Mouse (Mus musculus) kidney, embryonic 16.5 days (tissue): ENCODE measurements around the gene Cs. TPM values are rescaled to one million over a fixed set of nuclear protein-coding genes. Genes with fewer than 3 reads are reported as not detected.

Source experiments
- ATAC-seq: fragments of 200-750 bp; cut with Nextera tagmentation; 2 replicates; pipeline ENCODE4 v1.8.0; 2017; ENCODE audit warnings: moderate TSS enrichment; ENCODE audit not compliant: low FRiP score, low TSS enrichment
- H3K27ac ChIP-seq: fragments of 300-500 bp; sonication (generic); 2 replicates; pipeline ENCODE4 v1.5.1; 2014; ENCODE audit warnings: low read length
- H3K27me3 ChIP-seq: fragments of 300-500 bp; sonication (generic); 2 replicates; pipeline ENCODE4 v1.6.1; 2014; ENCODE audit warnings: low read length, control low read depth, mixed read lengths; ENCODE audit not compliant: insufficient read depth
- H3K36me3 ChIP-seq: fragments of 300-500 bp; sonication (generic); 2 replicates; pipeline ENCODE4 v1.6.1; 2014; ENCODE audit warnings: low read length, control low read depth, mixed read lengths; ENCODE audit not compliant: insufficient read depth
- H3K4me1 ChIP-seq: fragments of 300-500 bp; sonication (generic); 2 replicates; pipeline ENCODE4 v1.6.1; 2014; ENCODE audit warnings: low read length, control low read depth, mixed read lengths; ENCODE audit not compliant: insufficient read depth
- H3K4me2 ChIP-seq: fragments of 300-500 bp; sonication (generic); replicated peaks from 2 replicates; pipeline ENCODE4 v1.6.1; 2014; ENCODE audit warnings: low read depth, low read length
- H3K4me3 ChIP-seq: fragments of 300-500 bp; sonication (generic); 2 replicates; pipeline ENCODE4 v1.5.1; 2014; ENCODE audit warnings: mild to moderate bottlenecking, low read length
- H3K9ac ChIP-seq: fragments of 300-500 bp; sonication (generic); replicated peaks from 2 replicates; pipeline ENCODE4 v1.6.1; 2014; ENCODE audit warnings: low read length
- H3K9me3 ChIP-seq: fragments of 300-500 bp; sonication (generic); 2 replicates; pipeline ENCODE4 v1.6.1; 2016; ENCODE audit warnings: low read length, control low read depth
- WGBS: fragments of 180-500 bp; shearing (Covaris S2); extraction: QIAGEN DNeasy Blood & Tissue Kit; methylation state at CpG from one replicate; pipeline ENCODE4 v1.1.7; 2014; 5-methylcytosine and 5-hydroxymethylcytosine counted together
- polyA plus RNA-seq: library from polyadenylated mRNA; unstranded; fragments of >200 nt; fragmentation: Nextera tagmentation; extraction: Ambion mirVana; gene quantifications from 2 replicates; pipeline ENCODE4 v1.2.1, GENCODE M21; 2015

Gene Cs
- polyA plus RNA-seq, 1 experiment from 2014 or later: 244 TPM

DNA sequence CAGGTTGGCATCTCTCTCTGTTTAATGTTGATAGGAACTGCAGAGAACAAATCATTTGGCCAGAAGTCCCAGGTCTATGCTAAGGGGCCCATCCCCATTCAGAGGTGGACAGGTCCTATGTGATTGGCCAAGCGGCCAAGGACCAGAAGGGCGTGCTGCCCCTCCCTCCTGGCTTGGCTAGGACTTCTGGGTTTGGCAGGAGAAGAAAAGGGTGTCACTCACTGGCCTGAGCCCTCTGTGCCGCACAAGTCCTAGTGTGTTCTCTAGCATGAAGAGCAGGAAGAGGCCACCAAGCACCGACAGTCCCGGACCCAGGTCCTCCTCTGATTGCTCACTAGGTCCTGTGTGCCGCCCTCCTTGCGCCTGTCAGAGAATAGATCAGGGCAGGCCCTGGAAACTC lies 59.9 kb downstream of the Cs start:
- no peak overlapping the region for H3K4me3 ChIP-seq
- no peak overlapping the region for H3K4me2 ChIP-seq
- 59% methylated on average over 7 of the region's 7 CpGs for WGBS
- peaks cover 10% of the 10 kb centered on the region for H3K4me1 ChIP-seq
- no peaks in the 10 kb centered on the region for H3K9me3 ChIP-seq
- H3K36me3 ChIP-seq: peaks cover 15% of the 10 kb centered on the region
- ATAC-seq: no peak
- H3K27me3 ChIP-seq: no peaks in the 10 kb centered on the region
- no peak overlapping the region for H3K27ac ChIP-seq
- H3K9ac ChIP-seq: no peak overlapping the region

DNA sequence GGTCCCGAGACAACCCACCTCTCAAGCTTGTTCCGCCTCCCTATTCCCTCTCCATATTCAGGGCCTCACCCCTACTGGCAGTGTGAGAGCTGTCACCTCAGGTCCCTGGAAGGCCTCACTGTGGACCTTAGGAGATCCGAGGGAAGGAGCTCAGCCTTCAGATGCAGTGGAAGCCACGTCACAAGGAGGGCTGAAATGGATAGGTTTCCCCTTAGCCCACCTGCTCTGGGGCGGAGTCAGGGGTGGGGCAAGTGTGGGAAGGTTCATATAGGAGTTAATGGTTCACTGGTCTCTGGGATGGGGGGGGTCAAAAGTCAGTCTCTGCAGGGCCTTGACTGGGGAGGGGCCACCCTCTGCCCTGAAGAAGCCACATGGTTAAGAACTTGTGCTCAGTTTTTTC lies 62.8 kb downstream of the Cs start:
- Histone ChIP-seq H3K4me2 (peak overlapping the region; percentile 31), H3K9me3 (no peaks in the 10 kb centered on the region), H3K4me1 (peaks cover 10% of the 10 kb centered on the region), H3K4me3 (peak overlapping the region; percentile 25), H3K36me3 (peaks cover 6% of the 10 kb centered on the region; the same call in 1 of the 2 replicates), H3K27me3 (no peaks in the 10 kb centered on the region), H3K27ac (peak overlapping the region; percentile 59), H3K9ac (0 out of 2 replicates have a peak overlapping the region, but pooled peaks have one; percentile 25)
- WGBS: 22% methylated on average over 5 of the region's 5 CpGs
- peak; percentile 79 for ATAC-seq

DNA sequence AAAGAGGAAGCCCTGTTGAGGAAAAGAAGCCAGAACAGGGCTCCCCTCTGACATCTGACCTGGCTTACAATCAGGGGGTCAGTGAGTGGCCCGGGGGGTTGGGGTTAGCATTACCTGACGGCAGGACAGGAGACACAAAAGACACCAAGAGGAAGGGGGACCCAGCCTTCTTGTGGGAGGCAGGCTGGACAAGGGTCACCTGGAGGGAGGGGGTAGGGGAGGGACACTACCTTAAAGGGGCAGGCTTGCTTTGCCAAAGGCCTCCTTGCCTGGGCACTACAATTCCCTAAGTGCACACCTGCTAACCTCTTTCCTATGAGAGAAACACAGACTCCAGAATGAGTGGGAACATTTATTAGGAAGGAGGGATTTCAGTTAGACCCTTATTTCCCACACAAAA lies 63.5 kb downstream of the Cs start, which contains the start of gene Slc39a5:
Gene Slc39a5 (minus strand): TSS at position 174 of the 400 bp plus-strand sequence.
- Histone ChIP-seq H3K4me3 (peak within 1 kb of the TSS; percentile 25), H3K27me3 (no peaks in the 10 kb centered on the region), H3K9me3 (no peaks in the 10 kb centered on the region), H3K36me3 (peaks cover 12% of the 10 kb centered on the region; the same call in 1 of the 2 replicates), H3K27ac (peak within 1 kb of the TSS; percentile 59), H3K4me2 (peak within 1 kb of the TSS; percentile 31), H3K9ac (peak within 1 kb of the TSS; percentile 25), H3K4me1 (peaks cover 10% of the 10 kb centered on the region)
- ATAC-seq: no peak
- 7% methylated on average over 2 of the region's 2 CpGs for WGBS

DNA sequence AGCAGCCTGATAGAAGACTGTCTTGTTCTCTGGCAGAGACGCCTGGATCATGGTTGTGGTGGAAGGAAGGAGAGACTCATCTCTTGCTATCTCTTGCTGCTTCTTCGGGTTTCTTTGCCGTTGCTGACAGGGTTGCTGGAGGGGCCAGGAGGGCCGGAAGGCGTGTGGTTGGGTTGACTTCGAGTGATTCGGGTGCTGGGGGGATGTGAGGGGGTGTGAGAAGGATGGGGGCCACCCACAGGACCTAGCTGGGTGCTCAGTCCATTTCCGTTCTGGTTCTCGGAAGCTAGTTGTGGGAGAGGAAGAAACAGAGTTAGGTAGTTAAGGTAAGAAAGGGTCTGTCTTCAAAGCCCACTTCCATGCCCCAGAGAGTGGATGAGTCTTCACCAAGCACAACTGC lies 64.1 kb downstream of the Cs start:
- no peak for ATAC-seq

DNA sequence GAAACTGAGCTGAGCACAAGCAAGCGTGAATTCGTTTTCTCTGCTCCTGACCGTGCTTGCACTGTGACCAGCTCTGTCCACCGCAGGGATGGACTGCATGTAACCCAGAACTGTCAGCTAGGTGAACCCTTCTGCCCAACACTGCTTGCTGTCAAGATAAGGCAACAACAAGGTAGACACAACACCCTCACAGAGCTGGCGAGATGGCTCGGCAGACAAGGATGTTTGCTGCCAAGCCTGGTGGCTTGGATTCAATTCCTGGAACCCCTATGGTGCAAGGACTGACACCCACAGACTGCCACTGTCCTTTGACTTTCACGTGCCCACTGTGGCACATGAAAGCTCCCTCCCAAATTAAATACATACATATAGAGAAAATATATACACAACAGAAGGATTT lies 66.4 kb downstream of the Cs start:
- H3K4me2 ChIP-seq: no peak overlapping the region
- no peaks in the 10 kb centered on the region for H3K9me3 ChIP-seq
- no peak overlapping the region for H3K9ac ChIP-seq
- no peak overlapping the region for H3K27ac ChIP-seq
- H3K4me3 ChIP-seq: no peak overlapping the region
- 84% methylated on average over 7 of the region's 7 CpGs for WGBS
- no peaks in the 10 kb centered on the region for H3K27me3 ChIP-seq
- peaks cover 10% of the 10 kb centered on the region for H3K36me3 ChIP-seq
- H3K4me1 ChIP-seq: peaks cover 12% of the 10 kb centered on the region
- ATAC-seq: no peak

More for the DNA sequence above, 64.1 kb downstream of the Cs start:
- H3K9ac ChIP-seq: no peak overlapping the region; the same call in 1 of the 2 replicates
- H3K27ac ChIP-seq: no peak overlapping the region
- WGBS: 77% methylated on average over 9 of the region's 9 CpGs
- H3K4me2 ChIP-seq: no peak overlapping the region
- H3K27me3 ChIP-seq: no peaks in the 10 kb centered on the region
- peaks cover 10% of the 10 kb centered on the region for H3K36me3 ChIP-seq
- H3K4me1 ChIP-seq: peaks cover 10% of the 10 kb centered on the region
- no peaks in the 10 kb centered on the region for H3K9me3 ChIP-seq
- no peak overlapping the region for H3K4me3 ChIP-seq

DNA sequence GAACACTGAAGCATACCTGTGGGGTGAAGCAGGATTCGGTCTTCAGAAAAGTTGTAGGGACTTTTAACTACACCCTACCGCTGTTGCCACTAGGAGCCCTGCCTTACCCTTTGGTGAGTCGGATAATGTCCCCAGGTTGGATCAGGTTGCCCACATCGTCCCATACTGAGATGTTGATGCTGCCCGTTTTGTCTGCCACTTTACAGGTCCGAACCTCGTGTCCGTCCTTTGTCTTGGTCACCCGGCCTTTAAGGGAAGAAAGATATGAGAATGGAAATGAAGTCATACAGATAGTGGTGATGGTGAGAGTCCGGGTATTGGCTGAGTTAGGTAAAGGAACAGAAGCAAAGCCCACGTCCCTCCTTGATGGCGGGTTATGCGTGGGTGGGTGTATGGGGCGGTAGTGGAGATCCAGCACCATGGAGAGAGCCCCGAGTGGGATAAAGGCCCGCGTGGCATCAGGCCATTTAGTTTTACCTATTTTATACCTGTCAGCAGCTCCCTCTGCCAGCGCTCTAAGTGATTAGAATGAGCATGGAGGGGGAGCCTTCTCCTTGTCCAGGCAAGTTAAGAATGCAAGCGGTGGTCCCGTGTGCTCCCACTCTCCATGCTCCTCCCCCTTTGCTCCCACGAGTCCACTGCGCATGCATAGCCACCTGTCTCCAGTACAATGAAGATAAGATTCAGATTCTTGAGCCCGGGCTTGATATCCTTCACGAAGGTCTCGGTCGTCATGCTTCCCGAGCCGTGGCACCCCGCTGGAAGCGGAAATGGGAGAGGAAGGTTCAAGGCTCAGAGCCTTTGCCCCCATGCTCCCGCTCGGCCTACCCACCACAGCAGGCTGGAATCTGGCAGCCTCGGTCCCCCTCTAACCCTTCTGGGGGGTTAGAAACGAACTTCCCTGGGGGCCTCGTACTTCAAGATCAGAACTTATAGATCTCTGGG lies 71.3 kb downstream of the Cs start:
- Histone ChIP-seq H3K27me3 (no peaks in the 10 kb centered on the region), H3K9me3 (no peaks in the 10 kb centered on the region), H3K36me3 (peaks cover 10% of the 10 kb centered on the region), H3K27ac (peak overlapping the region; percentile 67), H3K4me1 (peaks cover 32% of the 10 kb centered on the region), H3K9ac (peak overlapping the region; percentile 77), H3K4me3 (peak overlapping the region; percentile 99), H3K4me2 (peak overlapping the region; percentile 96)
- 17% methylated on average over 35 of the region's 35 CpGs for WGBS
- ATAC-seq: no peak

DNA sequence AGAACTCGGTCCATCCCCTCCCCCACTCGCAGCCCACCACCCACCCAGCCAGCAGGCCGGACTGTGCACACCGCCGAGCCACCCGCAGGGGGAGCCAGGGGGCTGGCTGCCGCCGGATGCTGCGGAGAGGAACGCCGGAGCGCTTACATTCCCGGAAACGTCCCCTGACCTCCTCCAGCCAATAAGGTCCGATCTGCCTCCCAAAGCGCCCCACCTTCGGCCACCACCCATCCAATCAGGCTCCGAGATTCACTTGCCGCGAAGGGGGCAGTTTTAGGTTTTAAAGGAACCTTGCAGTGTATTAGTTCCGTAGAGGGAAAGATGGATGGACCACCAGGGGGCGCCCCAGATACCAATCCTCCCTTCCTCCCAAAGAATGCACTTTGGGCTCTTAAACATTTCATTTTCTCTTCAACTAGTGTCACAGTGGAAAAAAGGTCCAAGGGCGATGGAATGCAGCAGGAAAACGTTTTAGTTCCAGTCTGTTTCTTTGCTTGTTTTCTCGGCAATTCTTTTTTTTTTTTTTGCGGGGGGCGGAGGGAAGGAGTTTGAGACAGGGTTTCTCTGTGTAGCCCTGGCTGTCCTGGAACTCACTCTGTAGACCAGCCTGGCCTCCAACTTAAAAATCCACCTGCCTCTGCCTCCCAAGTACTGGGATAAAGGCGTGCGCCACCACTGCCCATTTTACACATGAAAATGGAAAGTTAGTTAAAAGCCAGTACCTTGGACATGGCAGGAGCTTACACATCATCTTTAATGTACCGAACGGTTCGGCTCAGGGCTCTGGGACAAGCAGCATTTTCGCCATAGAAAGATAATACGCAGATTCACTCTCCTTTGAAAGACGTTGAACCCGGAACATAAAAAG lies 72.4 kb downstream of the Cs start:
- Histone ChIP-seq H3K9ac (peak overlapping the region; percentile 77), H3K27ac (peak overlapping the region; percentile 98), H3K27me3 (no peaks in the 10 kb centered on the region), H3K4me3 (peak overlapping the region; percentile 99), H3K9me3 (no peaks in the 10 kb centered on the region), H3K4me1 (peaks cover 32% of the 10 kb centered on the region), H3K4me2 (peak overlapping the region; percentile 96), H3K36me3 (peaks cover 14% of the 10 kb centered on the region)
- 6% methylated on average over 36 of the region's 36 CpGs for WGBS
- ATAC-seq: peak; percentile 88

DNA sequence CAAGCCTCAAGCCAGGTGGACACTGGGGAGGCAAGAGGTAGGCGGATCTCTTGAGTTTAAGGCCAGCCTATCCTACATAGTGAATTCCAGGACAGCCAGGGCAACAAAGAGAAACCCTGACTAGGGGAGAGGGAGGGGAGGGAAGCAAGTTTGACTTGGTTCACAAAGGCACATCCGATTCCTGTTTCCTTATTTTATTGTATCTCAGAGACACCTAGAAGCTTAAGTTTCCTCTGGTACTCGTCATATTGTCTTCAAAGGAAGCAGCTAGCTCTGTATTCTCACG lies 73.0 kb downstream of the Cs start:
- peak overlapping the region; percentile 55 for H3K9ac ChIP-seq
- no peaks in the 10 kb centered on the region for H3K27me3 ChIP-seq
- peaks cover 17% of the 10 kb centered on the region for H3K36me3 ChIP-seq
- H3K4me2 ChIP-seq: peak overlapping the region; percentile 94
- 11% methylated on average over 4 of the region's 4 CpGs for WGBS
- ATAC-seq: no peak
- peak overlapping the region; percentile 98 for H3K27ac ChIP-seq
- H3K4me1 ChIP-seq: peaks cover 32% of the 10 kb centered on the region
- H3K9me3 ChIP-seq: no peaks in the 10 kb centered on the region
- H3K4me3 ChIP-seq: peak overlapping the region; percentile 99

DNA sequence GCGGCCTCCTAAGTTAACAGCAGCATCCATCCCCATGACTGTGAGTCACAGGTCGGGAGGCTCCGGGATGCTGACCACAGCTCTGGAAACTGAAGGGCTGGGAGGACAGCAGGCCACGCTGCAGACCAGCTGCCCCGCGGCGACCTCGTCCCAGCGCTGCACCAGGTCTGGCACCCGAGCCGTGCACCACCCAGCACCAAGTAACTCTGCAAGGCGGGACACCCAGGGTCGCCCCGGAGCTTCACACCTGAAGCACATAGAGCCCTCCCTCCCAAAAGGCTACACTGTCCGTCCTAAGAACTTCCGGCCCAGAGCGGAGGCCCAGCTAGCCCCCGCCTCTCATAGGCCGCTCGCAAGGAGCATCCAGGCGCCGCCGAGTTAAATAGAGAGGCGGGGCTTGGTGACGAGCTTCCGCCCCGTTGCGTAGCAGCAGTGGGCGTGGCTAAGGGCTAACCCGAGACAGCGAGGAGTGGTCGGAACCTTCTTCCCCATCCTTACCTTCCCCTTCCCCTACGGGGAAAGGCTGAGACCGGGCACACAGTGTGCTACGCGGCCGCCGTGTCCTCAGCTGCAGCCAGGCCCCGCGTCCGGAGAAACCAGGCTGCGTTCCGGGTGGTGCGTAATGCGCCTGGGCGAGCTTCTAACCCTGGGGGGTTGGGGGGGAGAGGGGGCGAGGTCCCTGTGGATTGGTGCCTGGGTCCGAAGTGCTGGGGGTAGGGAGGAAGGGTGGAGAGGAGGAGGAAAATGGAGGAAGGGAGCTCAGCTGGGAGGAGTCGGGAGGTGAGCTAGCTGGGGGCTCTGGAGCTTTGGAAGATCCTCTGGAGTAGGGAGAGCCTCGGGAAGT lies 73.9 kb downstream of the Cs start, which contains the start of the genes Nabp2 and Rnf41:
Gene Nabp2 (minus strand): TSS at position 282 of the 844 bp plus-strand sequence.
Gene Rnf41 (plus strand): TSS at position 447 of the 844 bp plus-strand sequence.
- peaks cover 32% of the 10 kb centered on the region for H3K4me1 ChIP-seq

More for the DNA sequence above, 73.9 kb downstream of the Cs start, which contains the start of the genes Nabp2 and Rnf41:
- peak within 1 kb of the TSS; percentile 99 for H3K4me3 ChIP-seq
- H3K27me3 ChIP-seq: no peaks in the 10 kb centered on the region
- H3K9ac ChIP-seq: peak within 1 kb of the TSS; percentile 93
- WGBS: 0% methylated on average over 50 of the region's 50 CpGs
- ATAC-seq: peak; percentile 94
- H3K27ac ChIP-seq: peak within 1 kb of the TSS; percentile 98
- peaks cover 17% of the 10 kb centered on the region for H3K36me3 ChIP-seq
- H3K4me2 ChIP-seq: peak within 1 kb of the TSS; percentile 94
- no peaks in the 10 kb centered on the region for H3K9me3 ChIP-seq
